ENCODE assay signal across 25 mouse cellular contexts in the genomic region with DNA sequence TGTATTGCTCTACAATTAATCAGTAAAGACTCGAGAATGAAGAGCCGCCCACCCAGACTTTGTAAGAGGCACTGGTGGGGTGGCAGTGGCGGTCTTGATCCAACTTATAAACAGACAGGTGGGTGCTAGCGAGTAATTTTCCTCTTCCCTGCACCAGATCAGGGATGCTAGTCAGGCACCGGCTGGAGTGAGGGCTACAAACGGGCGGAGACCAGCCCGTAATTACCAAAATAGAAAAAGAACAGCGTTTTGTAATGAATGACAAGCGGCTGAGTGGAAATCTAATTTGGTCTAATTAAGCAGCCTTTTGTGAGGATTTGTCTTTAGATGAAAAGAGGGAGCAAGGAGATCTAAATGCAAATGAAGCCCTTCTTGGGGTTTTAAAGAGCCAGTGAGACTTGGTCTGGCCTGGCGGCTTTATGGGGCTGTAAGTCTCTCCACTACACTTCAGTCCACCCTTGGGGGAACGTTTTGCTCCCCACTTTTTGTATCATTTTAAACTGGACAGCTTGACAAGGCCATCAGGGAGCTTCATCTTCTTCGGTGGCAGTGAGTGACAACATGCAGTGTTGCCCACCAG. TPM values are rescaled to one million over a fixed set of nuclear protein-coding genes. Genes with fewer than 3 reads are reported as not detected.
A peak's percentile ranks its signal among the peaks of the same experiment; 100 is the strongest.
DNase-seq lines count a peak whose midpoint lies in the region; ATAC-seq lines count a peak whose summit lies in the region.
"Had no signal": no experiment of that assay in that cellular context is flagged by ENCODE, and none has a peak within 500 bp of the region (broad histone marks: within the 10 kb centered on the region; RNA-seq: fewer than 3 reads in every experiment).

No protein-coding gene starts in this region.

- 5% methylated on average over 13 of the region's 13 CpGs for WGBS in forebrain, embryonic 16.5 days
- 73% methylated on average over 13 of the region's 13 CpGs for WGBS in limb, embryonic 10.5 days

- H3K36me3 ChIP-seq in forebrain, embryonic 16.5 days (ENCODE audit: control insufficient read depth, insufficient read depth): no peaks in the 10 kb centered on the region
- no peaks in the 10 kb centered on the region for H3K36me3 ChIP-seq in limb, embryonic 10.5 days
- H3K36me3 ChIP-seq: G1E; kidney, embryonic 15.5 days; limb, embryonic 12.5 days; neural tube, embryonic 12.5 days had no signal

- H3K4me3 ChIP-seq in forebrain, embryonic 16.5 days (replicated peaks; ENCODE audit: low read length): no peak overlapping the region
- no peak overlapping the region for H3K4me3 ChIP-seq in limb, embryonic 10.5 days
- H3K4me3 ChIP-seq: gastrocnemius, adult 2 months; kidney, embryonic 15.5 days; limb, embryonic 12.5 days; neural tube, embryonic 12.5 days had no signal

- DNase-seq in layer of hippocampus, postnatal 10 days (ENCODE audit: low spot score in 2 of 2): peak; percentile 10 to 27
- DNase-seq in layer of hippocampus, adult 11-12 months (ENCODE audit: low spot score): no peak
- peak; percentile 3 for DNase-seq in right cerebral cortex, adult 18-20 months
- no peak for DNase-seq in right cerebral cortex, postnatal 4 days
- no peak for DNase-seq in kidney, postnatal 4 days
- DNase-seq in limb, embryonic 10.5 days (ENCODE audit: low spot score): no peak
- DNase-seq: adrenal gland, adult 8-10 months; B cell, adult 2 months; cerebellum, adult 18-20 months; cerebellum, postnatal 14 days; gastrocnemius, adult 2 months; heart, postnatal 36 days; kidney, adult 11 months; right cerebral cortex, postnatal 14 days; spleen, adult 18-20 months had no signal

- H3K27ac ChIP-seq in forebrain, embryonic 16.5 days (ENCODE audit: low read length): no peak overlapping the region
- H3K27ac ChIP-seq in limb, embryonic 10.5 days: no peak overlapping the region
- H3K27ac ChIP-seq: gastrocnemius, adult 2 months; kidney, embryonic 15.5 days; limb, embryonic 12.5 days; macrophage; neural tube, embryonic 12.5 days had no signal

- H3K4me2 ChIP-seq in forebrain, embryonic 16.5 days (ENCODE audit: low read length): no peak overlapping the region; the same call in 1 of the 2 replicates
- H3K4me2 ChIP-seq: kidney, embryonic 15.5 days; limb, embryonic 12.5 days; liver, embryonic 11.5 days; neural tube, embryonic 12.5 days had no signal

- no peaks in the 10 kb centered on the region for H3K9me3 ChIP-seq in forebrain, embryonic 16.5 days (ENCODE audit: control insufficient read depth, low read length)
- no peaks in the 10 kb centered on the region for H3K9me3 ChIP-seq in limb, embryonic 10.5 days (replicated peaks)
- H3K9me3 ChIP-seq: G1E; kidney, embryonic 15.5 days; limb, embryonic 12.5 days; neural tube, embryonic 12.5 days had no signal

- peaks cover 78% of the 10 kb centered on the region for H3K27me3 ChIP-seq in forebrain, embryonic 16.5 days (replicated peaks; ENCODE audit: control insufficient read depth, insufficient read depth, low read length)
- H3K27me3 ChIP-seq in limb, embryonic 10.5 days (ENCODE audit: low read depth, poor library complexity, severe bottlenecking): peaks cover 98% of the 10 kb centered on the region

- ATAC-seq in forebrain, embryonic 16.5 days: peak; percentile 76
- ATAC-seq: lung, postnatal 0 days had no signal

- no peak overlapping the region for H3K9ac ChIP-seq in forebrain, embryonic 16.5 days (replicated peaks; ENCODE audit: low read depth, low read length)
- H3K9ac ChIP-seq: kidney, embryonic 15.5 days; limb, embryonic 12.5 days; liver, postnatal 0 days; neural tube, embryonic 12.5 days had no signal

- H3K4me1 ChIP-seq in forebrain, embryonic 16.5 days (replicated peaks; ENCODE audit: control insufficient read depth, insufficient read depth, low read length): peaks cover 15% of the 10 kb centered on the region
- H3K4me1 ChIP-seq in limb, embryonic 10.5 days: no peaks in the 10 kb centered on the region
- H3K4me1 ChIP-seq: kidney, embryonic 15.5 days; limb, embryonic 12.5 days; neural tube, embryonic 12.5 days had no signal

RNA-seq across cellular contexts. Expression of gene Cfap77, which starts 48.3 kb away (rescaled TPM):
- 1 to 10 TPM in 1 of 2 experiments, under 1 TPM in 1; 0.64 to 1.2 TPM for total RNA-seq in layer of hippocampus, postnatal 10 days (2021)
- polyA plus RNA-seq in forebrain, embryonic 16.5 days (2015; fragmentation: Nextera tagmentation; extraction: Ambion mirVana): 0.20 TPM in 1 of 2 replicates, not detected in the other
- polyA plus RNA-seq in limb, embryonic 10.5 days (2016; fragmentation: Nextera tagmentation; extraction: Ambion mirVana): 0.29 and 0.44 TPM in 2 replicates
- total RNA-seq: gastrocnemius, adult 2 months; heart, adult 8-10 months; heart, postnatal 36 days had no signal
- polyA plus RNA-seq: macrophage had no signal

RNA-seq across cellular contexts. Expression of gene Ttf1, which starts 53.5 kb away (rescaled TPM):
- 10 to 100 TPM; 10.5 to 12.0 TPM for total RNA-seq in layer of hippocampus, postnatal 10 days (2021)
- polyA plus RNA-seq in forebrain, embryonic 16.5 days (2015; fragmentation: Nextera tagmentation; extraction: Ambion mirVana): 9.6 and 9.8 TPM in 2 replicates
- polyA plus RNA-seq in limb, embryonic 10.5 days (2016; fragmentation: Nextera tagmentation; extraction: Ambion mirVana): 10.3 and 12.5 TPM in 2 replicates

Comparison
In these comparisons a context has a peak if more than half of its experiments do, and no peak if none do; other contexts are left out.
1. DNase-seq: peak in layer of hippocampus, postnatal 10 days (2 of 2) and right cerebral cortex, adult 18-20 months (single experiment); none in layer of hippocampus, adult 11-12 months (single experiment), right cerebral cortex, postnatal 4 days (single experiment), kidney, postnatal 4 days (0 of 2) and limb, embryonic 10.5 days (single experiment).